Mouse (Mus musculus): ENCODE results near the gene Nck2. TPM values are rescaled to one million over a fixed set of nuclear protein-coding genes. Genes with fewer than 3 reads are reported as not detected.
"Not testable (repeated sequence)": the region's sequence is repeated elsewhere in the genome, so short reads cannot be mapped to it uniquely, and the experiment has no call there.

Nck2 gene
- polyA plus RNA-seq, 1 experiment from 2014 or later = 53.2 TPM

DNA sequence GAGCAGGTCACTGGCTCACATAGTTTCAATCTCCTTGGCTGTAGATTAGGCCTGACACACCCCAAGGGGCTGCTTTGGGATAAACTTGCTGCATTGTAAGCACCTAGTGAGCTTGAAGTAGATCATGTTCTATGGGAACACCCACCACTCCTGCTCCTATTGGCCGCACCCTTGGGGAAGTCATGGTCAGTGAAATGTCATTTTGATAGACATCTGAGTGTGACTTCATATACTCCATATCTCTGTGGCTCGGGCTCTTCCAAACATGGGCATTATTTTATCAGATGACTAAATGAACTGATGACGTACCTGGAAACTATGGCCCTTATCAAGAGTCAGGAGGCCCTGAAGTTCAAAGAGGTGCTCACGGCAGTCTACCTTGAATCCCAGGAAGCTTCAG lies 77.6 kb downstream of the Nck2 start:
- DNase-seq (ENCODE audit: low spot score) = no peak
- whole genome bisulfite sequencing = 94% methylated on average over 4 of the region's 4 CpGs

DNA sequence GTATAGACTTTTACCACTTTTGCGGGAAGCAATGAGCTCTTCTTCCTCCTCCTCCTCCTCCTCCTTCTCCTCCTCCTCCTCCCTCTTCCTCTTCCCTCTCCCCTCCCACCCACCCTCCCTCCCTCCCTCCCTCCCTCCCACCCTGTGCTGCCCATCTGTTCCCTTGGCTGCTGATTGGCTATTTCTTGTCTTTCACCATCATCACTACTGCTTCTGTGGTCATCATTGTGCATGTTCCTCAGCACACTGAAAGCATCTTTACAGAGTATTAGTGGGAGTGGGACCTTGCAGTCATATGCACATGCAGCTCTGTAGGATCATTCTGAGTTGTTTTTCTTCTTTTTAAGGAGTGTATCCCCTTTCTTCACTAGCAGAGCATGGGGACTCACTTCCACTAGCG lies 78.6 kb downstream of the Nck2 start:
- H3K4me3 ChIP-seq (ENCODE audit: low read depth, low read length) = no peak overlapping the region
- ATAC-seq (ENCODE audit: insufficient number of reproducible peaks, low FRiP score, low TSS enrichment, low read depth) (no peak), DNase-seq (ENCODE audit: low spot score) (no peak)
- H3K27ac ChIP-seq (replicated peaks; ENCODE audit: low read depth, low read length) = no peak overlapping the region
- H3K4me2 ChIP-seq (ENCODE audit: low read depth, severe bottlenecking) = no peak overlapping the region
- H3K9me3 ChIP-seq (ENCODE audit: control insufficient read depth, low read length) = no peaks in the 10 kb centered on the region
- no peak overlapping the region for H3K9ac ChIP-seq (ENCODE audit: low read length)
- 85% methylated on average over 2 of the region's 2 CpGs for WGBS
- no peaks in the 10 kb centered on the region for H3K36me3 ChIP-seq (ENCODE audit: control insufficient read depth, insufficient read depth, low read length)
- H3K4me1 ChIP-seq (ENCODE audit: control insufficient read depth, insufficient read depth, low read length) = no peaks in the 10 kb centered on the region
- H3K27me3 ChIP-seq (ENCODE audit: control insufficient read depth, insufficient read depth, low read length) = no peaks in the 10 kb centered on the region

More for the DNA sequence above, 77.6 kb downstream of the Nck2 start:
- no peak overlapping the region for H3K9ac ChIP-seq (ENCODE audit: low read length)
- no peak overlapping the region for H3K27ac ChIP-seq (replicated peaks; ENCODE audit: low read depth, low read length)
- H3K4me2 ChIP-seq (ENCODE audit: low read depth, severe bottlenecking) = no peak overlapping the region
- no peaks in the 10 kb centered on the region for H3K27me3 ChIP-seq (ENCODE audit: control insufficient read depth, insufficient read depth, low read length)
- H3K36me3 ChIP-seq (ENCODE audit: control insufficient read depth, insufficient read depth, low read length) = no peaks in the 10 kb centered on the region
- H3K4me3 ChIP-seq (ENCODE audit: low read depth, low read length) = no peak overlapping the region
- ATAC-seq (ENCODE audit: insufficient number of reproducible peaks, low FRiP score, low TSS enrichment, low read depth) = no peak
- no peaks in the 10 kb centered on the region for H3K4me1 ChIP-seq (ENCODE audit: control insufficient read depth, insufficient read depth, low read length)
- no peaks in the 10 kb centered on the region for H3K9me3 ChIP-seq (ENCODE audit: control insufficient read depth, low read length)

DNA sequence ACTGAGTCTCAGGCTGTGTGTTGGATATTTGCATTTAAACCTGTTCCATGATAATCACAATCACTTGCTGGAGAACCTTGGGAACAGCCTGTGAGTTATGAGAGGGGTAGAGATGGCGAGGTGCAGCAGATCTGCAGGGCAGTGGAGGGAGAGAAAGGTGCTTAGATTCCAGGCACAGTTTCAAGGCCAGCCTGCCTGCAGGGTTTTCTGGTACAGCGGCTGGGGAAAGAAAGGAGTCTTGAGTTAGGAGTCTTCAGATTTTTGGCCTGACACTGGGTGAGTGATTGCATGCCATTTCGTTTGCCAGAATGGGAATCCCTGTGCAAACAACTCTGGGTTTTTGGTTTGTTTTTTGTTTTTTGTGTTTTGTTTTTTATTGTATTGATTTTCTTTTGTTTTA lies 80.0 kb downstream of the Nck2 start:
- DNase-seq (ENCODE audit: low spot score) (no peak), ATAC-seq (ENCODE audit: insufficient number of reproducible peaks, low FRiP score, low TSS enrichment, low read depth) (no peak)
- WGBS = 82% methylated on average over 3 of the region's 3 CpGs
- no peak overlapping the region for H3K4me2 ChIP-seq (ENCODE audit: low read depth, severe bottlenecking)
- no peak overlapping the region for H3K27ac ChIP-seq (replicated peaks; ENCODE audit: low read depth, low read length)
- H3K9ac ChIP-seq (ENCODE audit: low read length) = no peak overlapping the region
- H3K27me3 ChIP-seq (ENCODE audit: control insufficient read depth, insufficient read depth, low read length) = no peaks in the 10 kb centered on the region
- H3K36me3 ChIP-seq (ENCODE audit: control insufficient read depth, insufficient read depth, low read length) = no peaks in the 10 kb centered on the region
- no peak overlapping the region for H3K4me3 ChIP-seq (ENCODE audit: low read depth, low read length)
- H3K4me1 ChIP-seq (ENCODE audit: control insufficient read depth, insufficient read depth, low read length) = no peaks in the 10 kb centered on the region
- H3K9me3 ChIP-seq (ENCODE audit: control insufficient read depth, low read length) = no peaks in the 10 kb centered on the region

DNA sequence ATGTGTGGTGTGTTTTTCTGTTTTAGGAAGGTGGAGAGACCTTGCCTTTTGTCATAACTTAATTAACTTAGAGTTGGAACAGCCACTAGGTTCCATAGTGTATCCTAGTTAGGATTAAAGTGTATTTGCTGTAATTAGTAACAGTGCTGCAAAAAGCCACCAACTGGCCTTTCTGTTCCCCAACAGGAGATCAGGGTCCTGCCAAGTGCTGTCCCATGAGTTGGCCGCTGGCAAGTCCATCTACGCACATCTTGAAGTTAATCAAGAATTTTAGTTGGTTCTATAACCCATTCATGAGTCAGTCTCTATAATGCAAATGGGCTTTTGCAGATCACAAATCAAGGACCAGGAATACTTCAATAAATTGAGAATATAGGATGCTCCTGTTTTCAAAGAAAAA lies 83.9 kb downstream of the Nck2 start:
- H3K9me3 ChIP-seq (ENCODE audit: control insufficient read depth, low read length) = no peaks in the 10 kb centered on the region
- no peak overlapping the region for H3K4me3 ChIP-seq (ENCODE audit: low read depth, low read length)
- WGBS = 99% methylated on average over 2 of the region's 2 CpGs

DNA sequence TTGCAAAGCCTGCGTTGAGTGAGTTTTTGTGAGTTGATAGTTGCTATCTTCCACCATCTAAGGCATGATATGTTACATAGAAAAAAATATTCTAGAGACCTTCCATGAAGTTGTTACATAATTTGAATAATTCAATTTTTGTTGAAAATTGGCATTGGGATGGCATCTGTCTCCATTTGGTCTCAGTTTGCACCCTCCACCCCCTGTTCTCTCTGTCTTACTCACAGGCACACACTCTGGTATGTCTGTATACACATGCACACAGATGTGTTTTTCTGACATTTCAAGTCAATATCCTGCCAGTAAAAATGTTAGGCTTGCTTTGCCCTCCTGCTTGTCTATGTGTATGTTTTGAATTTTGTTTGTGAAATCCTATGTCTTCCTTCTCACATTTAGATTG lies 84.7 kb downstream of the Nck2 start:
- H3K4me2 ChIP-seq (ENCODE audit: low read depth, severe bottlenecking) = no peak overlapping the region
- no peaks in the 10 kb centered on the region for H3K9me3 ChIP-seq (ENCODE audit: control insufficient read depth, low read length)
- no peaks in the 10 kb centered on the region for H3K27me3 ChIP-seq (ENCODE audit: control insufficient read depth, insufficient read depth, low read length)
- no peak for ATAC-seq (ENCODE audit: insufficient number of reproducible peaks, low FRiP score, low TSS enrichment, low read depth)
- H3K27ac ChIP-seq (replicated peaks; ENCODE audit: low read depth, low read length) = no peak overlapping the region
- H3K36me3 ChIP-seq (ENCODE audit: control insufficient read depth, insufficient read depth, low read length) = no peaks in the 10 kb centered on the region
- no peak for DNase-seq (ENCODE audit: low spot score)
- no peak overlapping the region for H3K4me3 ChIP-seq (ENCODE audit: low read depth, low read length)
- H3K9ac ChIP-seq (ENCODE audit: low read length) = no peak overlapping the region
- H3K4me1 ChIP-seq (ENCODE audit: control insufficient read depth, insufficient read depth, low read length) = no peaks in the 10 kb centered on the region
- WGBS = 92% methylated on average over 1 of the region's 1 CpGs

More for the DNA sequence above, 83.9 kb downstream of the Nck2 start:
- ATAC-seq (ENCODE audit: insufficient number of reproducible peaks, low FRiP score, low TSS enrichment, low read depth) (no peak), DNase-seq (ENCODE audit: low spot score) (no peak)
- Histone ChIP-seq H3K9ac (ENCODE audit: low read length) (no peak overlapping the region), H3K36me3 (ENCODE audit: control insufficient read depth, insufficient read depth, low read length) (no peaks in the 10 kb centered on the region), H3K4me1 (ENCODE audit: control insufficient read depth, insufficient read depth, low read length) (no peaks in the 10 kb centered on the region), H3K27me3 (ENCODE audit: control insufficient read depth, insufficient read depth, low read length) (no peaks in the 10 kb centered on the region), H3K4me2 (ENCODE audit: low read depth, severe bottlenecking) (no peak overlapping the region), H3K27ac (replicated peaks; ENCODE audit: low read depth, low read length) (no peak overlapping the region)

DNA sequence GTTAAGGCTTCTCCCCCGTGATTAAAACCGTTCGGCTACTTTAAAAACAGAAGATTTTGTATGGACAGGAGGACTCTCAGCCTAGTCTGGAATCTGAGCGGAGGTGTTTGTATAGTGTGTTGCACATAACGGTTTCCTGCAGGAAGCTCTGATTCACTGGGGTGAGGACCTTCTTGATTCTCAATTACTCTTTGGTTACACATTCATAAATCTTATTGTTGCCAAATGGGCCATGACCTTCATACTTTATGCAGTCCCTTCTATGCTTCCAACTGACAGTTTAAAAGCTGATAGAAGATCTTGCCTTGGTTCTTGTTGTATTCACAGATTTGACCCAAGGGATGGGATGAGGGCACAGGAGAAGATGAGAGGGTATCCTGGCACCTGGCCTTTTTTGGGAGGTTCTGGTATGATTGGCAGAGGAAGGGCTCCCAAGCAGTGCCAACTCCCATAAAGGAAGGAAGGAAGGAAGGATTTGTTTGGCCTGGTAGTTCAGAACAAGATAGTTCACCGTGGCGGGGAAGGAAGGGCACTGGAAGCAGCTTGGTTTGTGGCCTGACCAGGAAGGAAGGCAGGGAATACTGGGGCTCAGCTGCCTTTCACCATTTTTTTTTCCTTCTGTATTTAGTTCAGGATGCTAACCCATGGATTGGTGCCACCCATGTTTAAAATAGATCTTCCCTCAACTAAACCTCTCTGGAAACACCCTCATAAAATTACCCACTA lies 86.1 kb downstream of the Nck2 start:
- Histone ChIP-seq H3K9me3 (ENCODE audit: control insufficient read depth, low read length) (no peaks in the 10 kb centered on the region), H3K27me3 (ENCODE audit: control insufficient read depth, insufficient read depth, low read length) (no peaks in the 10 kb centered on the region), H3K36me3 (ENCODE audit: control insufficient read depth, insufficient read depth, low read length) (peaks cover 2% of the 10 kb centered on the region; the same call in 1 of the 2 replicates), H3K9ac (ENCODE audit: low read length) (no peak overlapping the region), H3K27ac (replicated peaks; ENCODE audit: low read depth, low read length) (no peak overlapping the region), H3K4me2 (ENCODE audit: low read depth, severe bottlenecking) (no peak overlapping the region), H3K4me1 (ENCODE audit: control insufficient read depth, insufficient read depth, low read length) (no peaks in the 10 kb centered on the region), H3K4me3 (ENCODE audit: low read depth, low read length) (no peak overlapping the region)
- DNase-seq (ENCODE audit: low spot score) = no peak
- ATAC-seq (ENCODE audit: insufficient number of reproducible peaks, low FRiP score, low TSS enrichment, low read depth) = no peak
- WGBS = 76% methylated on average over 7 of the region's 7 CpGs

DNA sequence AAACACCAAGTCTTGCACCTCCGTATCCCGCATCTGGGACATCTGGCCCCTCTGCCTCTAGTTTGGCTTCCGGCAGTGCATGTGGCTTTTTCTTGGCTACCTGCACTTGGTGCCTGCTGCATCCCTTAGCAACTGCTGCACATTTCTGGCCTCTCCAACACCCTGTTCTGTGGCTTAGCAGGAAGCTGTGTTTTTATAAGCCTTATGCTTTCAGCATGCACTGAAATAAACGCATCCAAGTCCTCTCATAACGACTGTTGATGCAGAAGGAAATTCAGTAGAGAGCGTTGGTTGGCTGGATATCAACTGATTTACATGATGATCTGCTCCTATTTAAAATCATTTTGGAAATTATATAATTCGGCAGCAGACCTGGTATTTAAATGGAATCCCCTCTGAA lies 86.9 kb downstream of the Nck2 start:
- H3K9me3 ChIP-seq (ENCODE audit: control insufficient read depth, low read length) = no peaks in the 10 kb centered on the region
- H3K27me3 ChIP-seq (ENCODE audit: control insufficient read depth, insufficient read depth, low read length) = no peaks in the 10 kb centered on the region
- peaks cover 2% of the 10 kb centered on the region; the same call in 1 of the 2 replicates for H3K36me3 ChIP-seq (ENCODE audit: control insufficient read depth, insufficient read depth, low read length)
- ATAC-seq (ENCODE audit: insufficient number of reproducible peaks, low FRiP score, low TSS enrichment, low read depth) = no peak
- H3K4me2 ChIP-seq (ENCODE audit: low read depth, severe bottlenecking) = no peak overlapping the region
- no peak overlapping the region for H3K4me3 ChIP-seq (ENCODE audit: low read depth, low read length)
- H3K4me1 ChIP-seq (ENCODE audit: control insufficient read depth, insufficient read depth, low read length) = no peaks in the 10 kb centered on the region
- 87% methylated on average over 7 of the region's 7 CpGs for WGBS
- no peak for DNase-seq (ENCODE audit: low spot score)
- H3K27ac ChIP-seq (replicated peaks; ENCODE audit: low read depth, low read length) = no peak overlapping the region
- no peak overlapping the region for H3K9ac ChIP-seq (ENCODE audit: low read length)

DNA sequence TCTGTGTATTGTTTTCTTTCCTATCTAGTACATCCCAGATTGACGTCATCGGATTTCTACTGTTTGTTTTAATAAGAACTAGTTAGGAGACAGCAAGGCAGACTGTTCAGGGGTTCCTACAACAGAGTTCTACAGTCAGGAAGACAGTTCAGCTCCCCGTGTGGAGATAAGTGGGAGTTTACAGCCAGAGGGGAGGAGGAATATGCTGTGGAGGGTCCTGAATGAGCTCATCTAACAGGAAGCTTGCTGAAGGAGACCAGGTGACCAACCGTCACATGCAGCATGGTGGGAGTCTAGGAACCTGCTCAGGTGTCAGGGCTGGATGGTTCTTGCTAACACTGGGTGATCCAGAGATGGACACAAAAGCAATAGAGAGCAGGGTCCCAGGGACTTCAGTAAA lies 87.9 kb downstream of the Nck2 start:
- Histone ChIP-seq H3K27ac (replicated peaks; ENCODE audit: low read depth, low read length) (no peak overlapping the region), H3K9me3 (ENCODE audit: control insufficient read depth, low read length) (no peaks in the 10 kb centered on the region), H3K36me3 (ENCODE audit: control insufficient read depth, insufficient read depth, low read length) (peaks cover 2% of the 10 kb centered on the region; the same call in 1 of the 2 replicates), H3K4me3 (ENCODE audit: low read depth, low read length) (no peak overlapping the region), H3K27me3 (ENCODE audit: control insufficient read depth, insufficient read depth, low read length) (no peaks in the 10 kb centered on the region), H3K4me1 (ENCODE audit: control insufficient read depth, insufficient read depth, low read length) (no peaks in the 10 kb centered on the region), H3K4me2 (ENCODE audit: low read depth, severe bottlenecking) (no peak overlapping the region), H3K9ac (ENCODE audit: low read length) (no peak overlapping the region)
- WGBS = 81% methylated on average over 4 of the region's 4 CpGs
- DNase-seq (ENCODE audit: low spot score) = no peak
- ATAC-seq (ENCODE audit: insufficient number of reproducible peaks, low FRiP score, low TSS enrichment, low read depth) = no peak

DNA sequence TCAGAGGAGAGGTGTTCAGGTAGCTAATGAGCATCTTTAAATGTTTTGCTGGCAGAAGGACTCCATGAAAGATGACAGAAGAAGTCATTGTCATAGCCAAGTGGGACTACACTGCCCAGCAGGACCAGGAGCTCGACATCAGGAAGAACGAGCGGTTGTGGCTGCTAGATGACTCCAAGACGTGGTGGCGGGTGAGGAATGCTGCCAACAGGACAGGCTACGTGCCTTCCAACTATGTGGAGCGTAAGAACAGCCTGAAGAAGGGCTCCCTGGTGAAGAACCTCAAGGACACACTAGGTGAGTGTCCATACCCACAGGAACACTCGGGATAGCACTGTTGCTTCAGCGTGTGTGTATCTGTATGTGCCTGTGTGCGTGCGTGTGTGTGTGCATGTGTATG lies 89.1 kb downstream of the Nck2 start:
- H3K27me3 ChIP-seq (ENCODE audit: control insufficient read depth, insufficient read depth, low read length); H3K36me3 ChIP-seq (ENCODE audit: control insufficient read depth, insufficient read depth, low read length); H3K9ac ChIP-seq (ENCODE audit: low read length); H3K27ac ChIP-seq (replicated peaks; ENCODE audit: low read depth, low read length); DNase-seq (ENCODE audit: low spot score); H3K4me3 ChIP-seq (ENCODE audit: low read depth, low read length); ATAC-seq (ENCODE audit: insufficient number of reproducible peaks, low FRiP score, low TSS enrichment, low read depth); H3K9me3 ChIP-seq (ENCODE audit: control insufficient read depth, low read length); H3K4me1 ChIP-seq (ENCODE audit: control insufficient read depth, insufficient read depth, low read length); H3K4me2 ChIP-seq (ENCODE audit: low read depth, severe bottlenecking): not testable (repeated sequence)
- WGBS = 91% methylated on average over 11 of the region's 11 CpGs
